Mouse (Mus musculus) ES-E14 (cell line): ENCODE results near the gene Pxk.

ENCODE experiments used
- HCFC1 ChIP-seq: IDR thresholded peaks from 2 replicates; pipeline ENCODE4 v1.6.1; 2012; ENCODE audit warnings: low read length, inconsistent platforms, borderline replicate concordance; ENCODE audit not compliant: insufficient read depth
- ZC3H11A ChIP-seq: IDR thresholded peaks from 2 replicates; pipeline ENCODE4 v1.6.1; 2012; ENCODE audit warnings: low read depth, mild to moderate bottlenecking, inconsistent platforms, low read length, borderline replicate concordance
- ZNF384 ChIP-seq: IDR thresholded peaks from 2 replicates; pipeline ENCODE4 v1.6.1; 2012; ENCODE audit warnings: low read depth, low read length, inconsistent platforms

DNA sequence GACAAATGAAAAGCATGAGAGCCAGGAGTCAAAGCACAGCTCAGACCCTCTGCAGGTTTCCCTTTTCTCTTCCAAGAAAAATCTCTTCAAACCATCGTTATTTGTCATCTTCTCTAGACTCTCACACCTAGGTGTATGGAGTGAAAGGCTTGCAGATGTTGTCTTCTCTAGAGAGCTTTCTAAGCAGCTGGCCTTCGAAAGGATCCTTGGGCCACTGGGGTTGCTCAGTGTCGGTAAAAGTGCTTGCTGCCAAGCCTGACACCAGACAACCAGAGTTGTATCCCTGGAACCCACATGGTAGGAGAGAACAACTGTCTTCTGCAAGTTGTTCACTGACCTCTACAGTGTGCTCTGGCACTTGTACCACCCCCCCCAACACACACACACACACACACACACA, 61.1 kb downstream of the Pxk start:
- TF ChIP-seq ZC3H11A: no peak
- no peak for TF ChIP-seq HCFC1
- TF ChIP-seq ZNF384: no peak
